ENCODE assay signal across 9 mouse cellular contexts in genomic region chr13:67686971-67687370, GRCm38 (mm10). TPM values are rescaled to one million over a fixed set of nuclear protein-coding genes. Genes with fewer than 3 reads are reported as not detected.
DNase-seq lines count a peak whose midpoint lies in the region; ATAC-seq lines count a peak whose summit lies in the region.
"Had no signal": no experiment of that assay in that cellular context is flagged by ENCODE, and none has a peak within 500 bp of the region (broad histone marks: within the 10 kb centered on the region; RNA-seq: fewer than 3 reads in every experiment).

Zfp738 (minus strand) TSS chr13:67687071.

- no peak within 1 kb of the TSS for H3K27ac ChIP-seq in lung, embryonic 15.5 days
- H3K27ac ChIP-seq in forebrain, embryonic 15.5 days (replicated peaks) = no peak within 1 kb of the TSS
- no peak within 1 kb of the TSS for H3K27ac ChIP-seq in neural tube, embryonic 14.5 days (ENCODE audit: low read depth, low read length)
- H3K27ac ChIP-seq: heart, embryonic 13.5 days; liver, embryonic 15.5 days had no signal

- no peaks in the 10 kb centered on the region for H3K9me3 ChIP-seq in lung, embryonic 15.5 days
- H3K9me3 ChIP-seq in forebrain, embryonic 15.5 days = no peaks in the 10 kb centered on the region
- no peaks in the 10 kb centered on the region for H3K9me3 ChIP-seq in neural tube, embryonic 14.5 days (ENCODE audit: control insufficient read depth, low read length)
- H3K9me3 ChIP-seq: heart, embryonic 13.5 days; liver, embryonic 15.5 days had no signal

- H3K4me3 ChIP-seq in lung, embryonic 15.5 days = no peak within 1 kb of the TSS
- H3K4me3 ChIP-seq in forebrain, embryonic 15.5 days = no peak within 1 kb of the TSS
- no peak within 1 kb of the TSS for H3K4me3 ChIP-seq in neural tube, embryonic 14.5 days (ENCODE audit: low read depth, low read length)
- H3K4me3 ChIP-seq: heart, embryonic 13.5 days; liver, embryonic 15.5 days had no signal

- no peak within 1 kb of the TSS for H3K9ac ChIP-seq in lung, embryonic 15.5 days
- no peak within 1 kb of the TSS for H3K9ac ChIP-seq in forebrain, embryonic 15.5 days (replicated peaks)
- no peak within 1 kb of the TSS for H3K9ac ChIP-seq in neural tube, embryonic 14.5 days (replicated peaks; ENCODE audit: low read depth, low read length)
- H3K9ac ChIP-seq: heart, embryonic 13.5 days; liver, embryonic 15.5 days had no signal

- 0 out of 2 replicates have a peak, but pooled peaks cover 3% of the 10 kb centered on the region for H3K4me1 ChIP-seq in lung, embryonic 15.5 days
- peaks cover 8% of the 10 kb centered on the region for H3K4me1 ChIP-seq in forebrain, embryonic 15.5 days
- H3K4me1 ChIP-seq in neural tube, embryonic 14.5 days (ENCODE audit: control insufficient read depth, insufficient read depth, low read length) = peaks cover 3% of the 10 kb centered on the region; the same call in 1 of the 2 replicates

- WGBS in lung, embryonic 15.5 days = 73% methylated on average over 4 of the region's 4 CpGs
- 77% methylated on average over 4 of the region's 4 CpGs for WGBS in forebrain, embryonic 15.5 days
- 84% methylated on average over 4 of the region's 4 CpGs for WGBS in neural tube, embryonic 14.5 days

- H3K27me3 ChIP-seq in lung, embryonic 15.5 days = no peaks in the 10 kb centered on the region
- no peaks in the 10 kb centered on the region for H3K27me3 ChIP-seq in forebrain, embryonic 15.5 days
- H3K27me3 ChIP-seq in neural tube, embryonic 14.5 days (ENCODE audit: control insufficient read depth, insufficient read depth, low read length) = no peaks in the 10 kb centered on the region
- H3K27me3 ChIP-seq: heart, embryonic 13.5 days; liver, embryonic 15.5 days had no signal

- DNase-seq in lung, postnatal 10 days = no peak
- no peak for DNase-seq in left cerebral cortex, postnatal 14 days (ENCODE audit: low spot score in 2 of 2)
- DNase-seq in spleen, postnatal 4 days (ENCODE audit: low spot score in 2 of 2) = no peak
- DNase-seq in frontal cortex, postnatal 10 days (ENCODE audit: low spot score in 2 of 2) = no peak

- H3K36me3 ChIP-seq in lung, embryonic 15.5 days = no peaks in the 10 kb centered on the region
- no peaks in the 10 kb centered on the region for H3K36me3 ChIP-seq in forebrain, embryonic 15.5 days
- no peaks in the 10 kb centered on the region for H3K36me3 ChIP-seq in neural tube, embryonic 14.5 days (ENCODE audit: control insufficient read depth, insufficient read depth, low read length)
- H3K36me3 ChIP-seq: heart, embryonic 13.5 days; liver, embryonic 15.5 days had no signal

- ATAC-seq in lung, embryonic 15.5 days (ENCODE audit: borderline replicate concordance, extremely low read depth, low FRiP score, low TSS enrichment) = no peak
- no peak for ATAC-seq in forebrain, embryonic 15.5 days (replicated peaks)
- no peak for ATAC-seq in neural tube, embryonic 14.5 days (ENCODE audit: low read depth)

- intact Hi-C loops in left cerebral cortex, postnatal 14 days (cut with DNase I) = no loop called here

- no peak within 1 kb of the TSS for H3K4me2 ChIP-seq in lung, embryonic 15.5 days
- H3K4me2 ChIP-seq in forebrain, embryonic 15.5 days (replicated peaks) = no peak within 1 kb of the TSS
- H3K4me2 ChIP-seq in neural tube, embryonic 14.5 days (ENCODE audit: low read depth, low read length) = no peak within 1 kb of the TSS
- H3K4me2 ChIP-seq: heart, embryonic 13.5 days; liver, embryonic 15.5 days had no signal

RNA-seq across cellular contexts. Expression of gene Zfp738, which starts in this region (rescaled TPM):
- polyA plus RNA-seq in lung, embryonic 15.5 days (2015; fragmentation: Nextera tagmentation; extraction: Ambion mirVana) = 11.0 and 12.1 TPM in 2 replicates
- 16.2 and 21.1 TPM in 2 replicates for polyA plus RNA-seq in forebrain, embryonic 15.5 days (2015; fragmentation: Nextera tagmentation; extraction: Ambion mirVana)
- total RNA-seq in left cerebral cortex, postnatal 14 days (2021) = 10 to 100 TPM; 23.5 to 24.2 TPM
- 15.2 and 17.3 TPM in 2 replicates for polyA plus RNA-seq in neural tube, embryonic 14.5 days (2014; fragmentation: Nextera tagmentation; extraction: Ambion mirVana)
